Mouse (Mus musculus) lung, postnatal 0 days (tissue): Measurements from ENCODE around the gene Paics.

Experiments used
- CTCF ChIP-seq: IDR thresholded peaks from 2 replicates; pipeline ENCODE4 v1.5.1; 2016; ENCODE audit warnings: antibody characterized with exemption, mild to moderate bottlenecking
- EP300 ChIP-seq: IDR thresholded peaks from 2 replicates; pipeline ENCODE4 v1.6.1; 2016; ENCODE audit warnings: antibody characterized with exemption, mild to moderate bottlenecking, control low read depth

DNA sequence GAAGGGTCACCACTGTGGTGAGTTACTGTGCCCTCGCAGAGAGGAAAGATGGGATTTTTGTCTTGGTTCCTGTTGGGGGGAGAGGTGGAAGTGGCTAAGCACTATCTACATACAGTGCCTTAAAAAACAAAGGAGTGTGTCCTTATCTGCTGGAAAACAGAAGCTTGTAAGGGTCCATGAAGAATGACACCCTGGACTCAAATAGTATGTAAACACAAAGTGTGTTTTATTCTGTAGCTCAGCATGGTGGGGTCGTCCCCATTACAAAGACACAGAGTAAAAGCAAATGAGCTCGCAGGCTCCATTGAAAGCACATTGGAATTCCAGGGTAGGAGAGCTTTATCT, 45.0 kb upstream of the Paics start:
- TF ChIP-seq EP300 (no peak), CTCF (no peak)
